Mouse (Mus musculus) hematopoietic stem cell, adult 5-6 weeks (primary cell): ENCODE measurements at regions not wholly inside any gene's neighbourhood (a gene's known extent, or its start where the extent isn't known, plus 50 kb on each side); places are given as distances from the start of the nearest gene placed in this dataset.
A peak's percentile ranks its signal among the peaks of the same experiment; 100 is the strongest.

Source experiments
- ATAC-seq, 2 experiments: fragments of 125-278 bp in 1 of 2; replicated peaks in 1 of 2; 2 replicates each; pipeline ENCODE4 v1.8.0; 2016 to 2017; ENCODE audit warnings: inconsistent platforms in 2 of 2, mild to moderate bottlenecking in 2 of 2, moderate number of reproducible peaks in 2 of 2, low read depth in 1 of 2, moderate TSS enrichment in 1 of 2; ENCODE audit not compliant: low FRiP score in 2 of 2, poor library complexity in 2 of 2, severe bottlenecking in 2 of 2, insufficient read depth in 1 of 2, low TSS enrichment in 1 of 2

DNA sequence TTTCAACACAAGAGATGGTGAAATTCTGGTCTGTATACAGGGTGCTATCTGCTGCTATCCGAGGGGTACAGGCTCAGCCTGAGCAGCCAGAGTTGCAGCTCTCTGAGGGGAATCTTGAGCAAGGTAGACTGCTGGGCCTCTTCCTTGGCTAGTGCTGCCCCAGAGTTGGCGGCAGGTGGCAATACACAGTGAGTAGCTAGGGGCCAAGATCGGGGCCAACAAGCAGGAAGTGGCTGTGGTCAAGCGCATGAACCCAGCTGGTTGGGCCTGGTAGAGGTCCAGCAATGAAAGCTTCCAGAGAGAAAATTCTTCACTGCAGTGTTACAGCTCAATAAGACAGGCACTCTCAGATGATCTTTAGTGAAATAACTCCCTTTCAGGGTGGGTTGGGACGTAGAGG, 787.6 kb downstream of the Gm10283 start:
- ATAC-seq = peak in 1 of 2 experiments; percentile 53; a peak in 1 of 4 replicates

DNA sequence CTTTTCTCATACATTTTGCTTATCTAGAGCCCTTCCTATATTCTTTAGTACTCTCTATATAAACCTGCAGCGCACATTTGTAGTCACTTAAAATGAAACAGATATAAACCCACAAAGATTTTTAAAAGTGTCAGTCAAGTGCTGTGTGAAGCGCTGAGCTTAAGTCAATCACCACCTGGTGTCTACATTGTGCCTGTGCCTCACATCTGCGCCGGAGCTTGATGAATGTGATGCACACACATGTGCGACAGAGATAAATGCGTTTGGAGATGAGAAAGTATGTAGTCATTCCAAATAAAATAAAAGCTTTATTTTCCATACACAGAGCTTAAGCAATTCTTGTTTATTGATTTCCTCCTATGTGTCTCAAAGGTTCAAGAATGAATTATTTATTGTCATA, 791.5 kb upstream of the Galntl6 start:
- no peak for ATAC-seq
